Mouse (Mus musculus): ENCODE measurements at regions not wholly inside any gene's neighbourhood (a gene's known extent, or its start where the extent isn't known, plus 50 kb on each side); places are given as distances from the start of the nearest gene placed in this dataset.

GRCm38 (mm10) chr13:71342921-71343320 is 501.3 kb upstream of the Adamts16 start:
- H3K4me1 ChIP-seq (ENCODE audit: insufficient read depth, low read depth, low read length) = no peaks in the 10 kb centered on the region
- H3K4me3 ChIP-seq (ENCODE audit: low read depth, low read length) = no peak overlapping the region
- H3K9me3 ChIP-seq (replicated peaks) = peaks cover 10% of the 10 kb centered on the region
- DNase-seq (ENCODE audit: low spot score) = no peak
- TF ChIP-seq GATA2 (IDR thresholded peaks at IDR 0.05; ENCODE audit: borderline replicate concordance, low read depth, low read length) (no peak), GATA1 (IDR thresholded peaks at IDR 0.05; ENCODE audit: borderline replicate concordance, low read length) (no peak), TAL1 (conservative IDR thresholded peaks at IDR 0.05; ENCODE audit: low read depth, low read length) (no peak), POLR2AphosphoS5 (IDR thresholded peaks at IDR 0.05; ENCODE audit: insufficient replicate concordance, low read depth, low read length) (no peak), CTCF (IDR thresholded peaks at IDR 0.05; ENCODE audit: low read depth, low read length) (no peak)
- H3K36me3 ChIP-seq (replicated peaks) = no peaks in the 10 kb centered on the region
- no peaks in the 10 kb centered on the region for H3K27me3 ChIP-seq (ENCODE audit: insufficient read depth, low read length)
- ATAC-seq (ENCODE audit: extremely low read depth, insufficient number of reproducible peaks, low FRiP score, poor library complexity, severe bottlenecking) = no peak

DNA sequence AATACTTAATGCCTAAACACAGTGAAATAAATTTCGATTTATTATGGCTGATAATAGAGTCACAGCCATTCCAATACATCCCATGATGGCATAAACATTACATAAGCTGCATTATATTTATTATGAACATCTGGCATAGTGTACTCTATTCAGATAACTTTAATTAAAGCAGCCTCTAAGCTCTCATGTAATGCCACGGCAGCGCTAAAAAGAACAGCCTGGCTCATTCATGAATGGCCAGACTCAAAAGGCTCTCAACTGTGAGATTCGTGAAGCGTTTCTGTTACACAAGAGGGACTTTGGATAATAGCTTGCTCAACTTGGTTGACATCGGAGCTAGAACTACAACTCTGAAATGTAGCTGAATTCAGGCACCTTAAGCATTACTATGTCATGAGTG is 497.1 kb upstream of the Adamts16 start:
- Histone ChIP-seq H3K4me3 (ENCODE audit: low read depth, low read length) (no peak overlapping the region), H3K4me1 (ENCODE audit: insufficient read depth, low read depth, low read length) (no peaks in the 10 kb centered on the region), H3K27me3 (ENCODE audit: insufficient read depth, low read length) (no peaks in the 10 kb centered on the region), H3K9me3 (replicated peaks) (peaks cover 27% of the 10 kb centered on the region), H3K36me3 (replicated peaks) (no peaks in the 10 kb centered on the region)
- TF ChIP-seq POLR2AphosphoS5 (IDR thresholded peaks at IDR 0.05; ENCODE audit: insufficient replicate concordance, low read depth, low read length) (no peak), TAL1 (conservative IDR thresholded peaks at IDR 0.05; ENCODE audit: low read depth, low read length) (no peak), GATA1 (IDR thresholded peaks at IDR 0.05; ENCODE audit: borderline replicate concordance, low read length) (no peak), CTCF (IDR thresholded peaks at IDR 0.05; ENCODE audit: low read depth, low read length) (no peak), GATA2 (IDR thresholded peaks at IDR 0.05; ENCODE audit: borderline replicate concordance, low read depth, low read length) (no peak)
- no peak for DNase-seq (ENCODE audit: low spot score)
- ATAC-seq (ENCODE audit: extremely low read depth, insufficient number of reproducible peaks, low FRiP score, poor library complexity, severe bottlenecking) = no peak

- Histone ChIP-seq H3K4me3 (ENCODE audit: low read depth, low read length) (no peak overlapping the region), H3K27me3 (ENCODE audit: insufficient read depth, low read length) (no peaks in the 10 kb centered on the region), H3K4me1 (ENCODE audit: insufficient read depth, low read depth, low read length) (no peaks in the 10 kb centered on the region), H3K9me3 (replicated peaks) (peaks cover 39% of the 10 kb centered on the region), H3K36me3 (replicated peaks) (no peaks in the 10 kb centered on the region)
- no peak for ATAC-seq (ENCODE audit: extremely low read depth, insufficient number of reproducible peaks, low FRiP score, poor library complexity, severe bottlenecking)
- DNase-seq (ENCODE audit: low spot score) = no peak
- no peak for TF ChIP-seq GATA1 (IDR thresholded peaks at IDR 0.05; ENCODE audit: borderline replicate concordance, low read length)
- no peak for TF ChIP-seq POLR2AphosphoS5 (IDR thresholded peaks at IDR 0.05; ENCODE audit: insufficient replicate concordance, low read depth, low read length)
- TF ChIP-seq GATA2 (IDR thresholded peaks at IDR 0.05; ENCODE audit: borderline replicate concordance, low read depth, low read length) = no peak
- TF ChIP-seq CTCF (IDR thresholded peaks at IDR 0.05; ENCODE audit: low read depth, low read length) = no peak
- no peak for TF ChIP-seq TAL1 (conservative IDR thresholded peaks at IDR 0.05; ENCODE audit: low read depth, low read length)
Observed at GRCm38 (mm10) chr13:71334925-71335324, 493.3 kb upstream of the Adamts16 start.

DNA sequence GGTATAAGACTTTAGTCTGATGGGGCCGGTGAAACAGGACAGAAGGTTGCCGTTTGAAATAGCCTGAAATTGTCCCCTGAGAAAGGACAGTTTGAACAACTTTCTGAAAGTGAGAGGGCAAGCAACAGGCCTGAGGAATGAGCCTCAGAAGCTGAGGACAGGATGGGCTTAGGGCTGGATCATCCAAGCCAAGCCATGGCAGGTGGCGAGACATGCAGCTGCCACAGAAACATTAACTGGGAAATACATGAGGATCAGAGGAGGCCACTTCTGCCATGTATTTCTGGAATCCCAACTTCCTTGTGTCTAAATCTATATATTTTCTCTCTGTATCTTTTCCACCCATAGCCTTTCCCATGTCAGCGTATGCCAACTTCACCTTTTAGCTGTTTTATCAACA is 491.5 kb upstream of the Adamts16 start:
- H3K4me1 ChIP-seq (ENCODE audit: insufficient read depth, low read depth, low read length) = no peaks in the 10 kb centered on the region
- no peak overlapping the region for H3K4me3 ChIP-seq (ENCODE audit: low read depth, low read length)
- ATAC-seq (ENCODE audit: extremely low read depth, insufficient number of reproducible peaks, low FRiP score, poor library complexity, severe bottlenecking) (no peak), DNase-seq (ENCODE audit: low spot score) (no peak)
- H3K27me3 ChIP-seq (ENCODE audit: insufficient read depth, low read length) = no peaks in the 10 kb centered on the region
- H3K36me3 ChIP-seq (replicated peaks) = no peaks in the 10 kb centered on the region
- H3K9me3 ChIP-seq (replicated peaks) = peaks cover 48% of the 10 kb centered on the region
- TF ChIP-seq TAL1 (conservative IDR thresholded peaks at IDR 0.05; ENCODE audit: low read depth, low read length) (no peak), POLR2AphosphoS5 (IDR thresholded peaks at IDR 0.05; ENCODE audit: insufficient replicate concordance, low read depth, low read length) (no peak)

- no peak overlapping the region for H3K4me3 ChIP-seq (ENCODE audit: low read depth, low read length)
- H3K27me3 ChIP-seq (ENCODE audit: insufficient read depth, low read length) = no peaks in the 10 kb centered on the region
- no peak for TF ChIP-seq GATA2 (IDR thresholded peaks at IDR 0.05; ENCODE audit: borderline replicate concordance, low read depth, low read length)
- no peak for TF ChIP-seq POLR2AphosphoS5 (IDR thresholded peaks at IDR 0.05; ENCODE audit: insufficient replicate concordance, low read depth, low read length)
- TF ChIP-seq TAL1 (conservative IDR thresholded peaks at IDR 0.05; ENCODE audit: low read depth, low read length) = no peak
- no peak for TF ChIP-seq GATA1 (IDR thresholded peaks at IDR 0.05; ENCODE audit: borderline replicate concordance, low read length)
- no peak for TF ChIP-seq CTCF (IDR thresholded peaks at IDR 0.05; ENCODE audit: low read depth, low read length)
- H3K4me1 ChIP-seq (ENCODE audit: insufficient read depth, low read depth, low read length) = no peaks in the 10 kb centered on the region
- H3K36me3 ChIP-seq (replicated peaks) = no peaks in the 10 kb centered on the region
- DNase-seq (ENCODE audit: low spot score) (no peak), ATAC-seq (ENCODE audit: extremely low read depth, insufficient number of reproducible peaks, low FRiP score, poor library complexity, severe bottlenecking) (no peak)
- H3K9me3 ChIP-seq (replicated peaks) = peaks cover 44% of the 10 kb centered on the region
Observed at GRCm38 (mm10) chr13:71330321-71330720, 488.7 kb upstream of the Adamts16 start.

GRCm38 (mm10) chr13:71327802-71328753 is 486.5 kb upstream of the Adamts16 start:
- TF ChIP-seq GATA2 (IDR thresholded peaks at IDR 0.05; ENCODE audit: borderline replicate concordance, low read depth, low read length) = no peak
- TF ChIP-seq TAL1 (conservative IDR thresholded peaks at IDR 0.05; ENCODE audit: low read depth, low read length) = no peak
- no peak for TF ChIP-seq CTCF (IDR thresholded peaks at IDR 0.05; ENCODE audit: low read depth, low read length)
- TF ChIP-seq GATA1 (IDR thresholded peaks at IDR 0.05; ENCODE audit: borderline replicate concordance, low read length) = no peak
- TF ChIP-seq POLR2AphosphoS5 (IDR thresholded peaks at IDR 0.05; ENCODE audit: insufficient replicate concordance, low read depth, low read length) = no peak
- H3K4me3 ChIP-seq (ENCODE audit: low read depth, low read length) = no peak overlapping the region
- H3K27me3 ChIP-seq (ENCODE audit: insufficient read depth, low read length) = no peaks in the 10 kb centered on the region
- no peaks in the 10 kb centered on the region for H3K4me1 ChIP-seq (ENCODE audit: insufficient read depth, low read depth, low read length)
- H3K9me3 ChIP-seq (replicated peaks) = peaks cover 39% of the 10 kb centered on the region
- ATAC-seq (ENCODE audit: extremely low read depth, insufficient number of reproducible peaks, low FRiP score, poor library complexity, severe bottlenecking) (no peak), DNase-seq (ENCODE audit: low spot score) (no peak)
- H3K36me3 ChIP-seq (replicated peaks) = no peaks in the 10 kb centered on the region

All from G1E (cell line).